Mouse (Mus musculus) heart, postnatal 36 days (tissue): ENCODE results near the gene Btnl2. TPM values are rescaled to one million over a fixed set of nuclear protein-coding genes. Genes with fewer than 3 reads are reported as not detected.

ENCODE experiments used
- DNase-seq, 2 experiments: peaks; one replicate each; pipeline ENCODE4 v3.0.0; 2021 to 2022
- intact Hi-C: fragments of 180-260 bp; cut with DNase I; formaldehyde crosslinking; loops from one replicate; pipeline ENCODE4 v1.15.1; 2025
- total RNA-seq, 2 experiments: library from RNA; stranded (reverse); gene quantifications; 2 replicates each; pipeline ENCODE4 v1.2.3; 2021

The Btnl2 gene
- total RNA-seq, 2 experiments from 2014 or later = 0.58 to 0.92 TPM

- intact Hi-C loops = loop anchor here (5.0 kb wide), 1 partner anchor 174 kb away; no protein-coding TSS in a partner anchor
Measured at GRCm38 (mm10) chr17:34346041-34346440, 8.6 kb upstream of the Btnl2 start.

GRCm38 (mm10) chr17:34347606-34348308 is 6.9 kb upstream of the Btnl2 start:
- intact Hi-C loops = loop anchor here (5.0 kb wide), 1 partner anchor 175 kb away; no protein-coding TSS in a partner anchor
- peak; percentile 52 to 66 for DNase-seq

More at GRCm38 (mm10) chr17:34346041-34346440, 8.6 kb upstream of the Btnl2 start:
- DNase-seq = no peak

- intact Hi-C loops = loop anchor here (1.0 to 5.0 kb wide), 2 partner anchors 99 to 177 kb away; no protein-coding TSS in a partner anchor
- peak; percentile 79 to 86 for DNase-seq
Measured at GRCm38 (mm10) chr17:34349429-34349828, 5.2 kb upstream of the Btnl2 start.

- intact Hi-C loops = no loop called here
- no peak for DNase-seq
Measured at GRCm38 (mm10) chr17:34354940-34355339, 318 bp downstream of the Btnl2 start.

GRCm38 (mm10) chr17:34362954-34363546 is 8.4 kb downstream of the Btnl2 start:
- no peak for DNase-seq
- intact Hi-C loops = no loop called here

GRCm38 (mm10) chr17:34363676-34364310 is 9.2 kb downstream of the Btnl2 start:
- intact Hi-C loops = no loop called here
- no peak for DNase-seq

- DNase-seq = no peak
- intact Hi-C loops = no loop called here
Measured at GRCm38 (mm10) chr17:34365031-34365430, 10.4 kb downstream of the Btnl2 start.

- no peak for DNase-seq
- intact Hi-C loops = no loop called here
Measured at GRCm38 (mm10) chr17:34370563-34370962, 15.9 kb downstream of the Btnl2 start.

- intact Hi-C loops = no loop called here
- DNase-seq = no peak
Measured at GRCm38 (mm10) chr17:34373055-34373709, 18.6 kb downstream of the Btnl2 start.

GRCm38 (mm10) chr17:34376847-34377246 is 22.2 kb downstream of the Btnl2 start, which contains the start of gene Btnl1:
Btnl1 (plus strand) TSS chr17:34377132.
- intact Hi-C loops = no loop called here
- DNase-seq = no peak

GRCm38 (mm10) chr17:34377450-34378209 is 23.0 kb downstream of the Btnl2 start:
- no peak for DNase-seq
- intact Hi-C loops = no loop called here

GRCm38 (mm10) chr17:34378716-34379115 is 24.1 kb downstream of the Btnl2 start:
- no peak for DNase-seq
- intact Hi-C loops = no loop called here

GRCm38 (mm10) chr17:34379451-34379850 is 24.8 kb downstream of the Btnl2 start:
- intact Hi-C loops = no loop called here
- no peak for DNase-seq

- intact Hi-C loops = no loop called here
- no peak for DNase-seq
Measured at GRCm38 (mm10) chr17:34381876-34382275, 27.3 kb downstream of the Btnl2 start.

GRCm38 (mm10) chr17:34383212-34383611 is 28.6 kb downstream of the Btnl2 start:
- intact Hi-C loops = no loop called here
- DNase-seq = peak in 1 of 2 experiments; percentile 23

GRCm38 (mm10) chr17:34384699-34385098 is 30.1 kb downstream of the Btnl2 start:
- intact Hi-C loops = no loop called here
- DNase-seq = no peak

GRCm38 (mm10) chr17:34386656-34387055 is 32.0 kb downstream of the Btnl2 start:
- intact Hi-C loops = no loop called here
- DNase-seq = no peak

- DNase-seq = peak in 1 of 2 experiments; percentile 41
- intact Hi-C loops = loop anchor here (2.0 kb wide), 1 partner anchor 22 kb away; no protein-coding TSS in a partner anchor
Measured at GRCm38 (mm10) chr17:34388513-34388912, 33.9 kb downstream of the Btnl2 start.

GRCm38 (mm10) chr17:34391507-34391906 is 36.9 kb downstream of the Btnl2 start:
- intact Hi-C loops = no loop called here
- no peak for DNase-seq

- peak; percentile 15 to 38 for DNase-seq
- intact Hi-C loops = no loop called here
Measured at GRCm38 (mm10) chr17:34392321-34392720, 37.7 kb downstream of the Btnl2 start.
